Mouse (Mus musculus) liver, adult 2 months (tissue): ENCODE data around the gene Dnajc11. TPM values are rescaled to one million over a fixed set of nuclear protein-coding genes. Genes with fewer than 3 reads are reported as not detected.
A peak's percentile ranks its signal among the peaks of the same experiment; 100 is the strongest.

Experiments used
- DNase-seq: peaks from one replicate; pipeline ENCODE4 v3.0.0-alpha.2; 2011; ENCODE audit warnings: low read depth, low spot score; ENCODE audit errors: extremely low read depth
- H3K27ac ChIP-seq: fragments of 200-500 bp; replicated peaks from 2 replicates; pipeline ENCODE4 v1.5.1; 2012; ENCODE audit warnings: low read depth, mild to moderate bottlenecking, control low read depth, inconsistent platforms, low read length; ENCODE audit not compliant: insufficient read depth
- H3K27me3 ChIP-seq: fragments of 200-500 bp; 2 replicates; pipeline ENCODE4 v1.6.1; 2012; ENCODE audit warnings: mild to moderate bottlenecking, moderate library complexity, low read length, inconsistent platforms; ENCODE audit not compliant: control insufficient read depth, insufficient read depth
- H3K36me3 ChIP-seq: fragments of 200-500 bp; 2 replicates; pipeline ENCODE4 v1.6.1; 2012; ENCODE audit warnings: low read length, inconsistent platforms; ENCODE audit not compliant: control insufficient read depth, insufficient read depth
- H3K4me1 ChIP-seq: fragments of 200-500 bp; 2 replicates; pipeline ENCODE4 v1.6.1; 2011; ENCODE audit warnings: low read length; ENCODE audit not compliant: control insufficient read depth, insufficient read depth
- H3K4me3 ChIP-seq: fragments of 200-500 bp; 2 replicates; pipeline ENCODE4 v1.5.1; 2011; ENCODE audit warnings: low read depth, mild to moderate bottlenecking, control low read depth, low read length, moderate library complexity; ENCODE audit not compliant: insufficient read depth
- H3K79me2 ChIP-seq: fragments of 200-500 bp; 2 replicates; pipeline ENCODE4 v1.6.1; 2012; ENCODE audit warnings: inconsistent platforms, mild to moderate bottlenecking, low read length, moderate library complexity; ENCODE audit not compliant: control insufficient read depth, insufficient read depth
- H3K9ac ChIP-seq: fragments of 200-500 bp; 2 replicates; pipeline ENCODE4 v1.6.1; 2012; ENCODE audit warnings: low read depth, mild to moderate bottlenecking, control low read depth, inconsistent platforms, low read length
- CTCF ChIP-seq: fragments of 200-500 bp; IDR thresholded peaks from 2 replicates; pipeline ENCODE4 v1.5.1; 2011; ENCODE audit warnings: low read depth, low read length, control low read depth
- POLR2A ChIP-seq: fragments of 200-500 bp; IDR thresholded peaks from 2 replicates; pipeline ENCODE4 v1.6.1; 2011; ENCODE audit warnings: low read length, control low read depth; ENCODE audit not compliant: insufficient read depth; ENCODE audit errors: extremely low read depth
- WGBS: fragments of 180-500 bp; shearing (Covaris S2); methylation state at CpG from one replicate; pipeline ENCODE4 v1.1.7; 2018; 5-methylcytosine and 5-hydroxymethylcytosine counted together
- polyA plus RNA-seq: library from polyadenylated mRNA; depleted of rRNA; stranded (reverse); fragments of >200 nt; gene quantifications from 2 replicates; pipeline ENCODE4 v1.2.3, GENCODE M21; 2012; rRNA removed
- total RNA-seq: library from RNA; depleted of rRNA; stranded (reverse); fragments of >200 nt; gene quantifications from 2 replicates; pipeline ENCODE4 v1.2.3, GENCODE M21; 2014; rRNA removed

Dnajc11 gene
- total and polyA plus RNA-seq, 2 experiments, result 23.9 to 52.6 TPM

- WGBS, result under 1% methylated on average over 35 of the region's 35 CpGs
- H3K4me1 ChIP-seq, result peaks cover 21% of the 10 kb centered on the region
- TF ChIP-seq POLR2A (peak; percentile 67), CTCF (no peak)
These were observed 94.0 kb downstream of the Dnajc11 start, which contains the start of gene Zbtb48 for GRCm38 (mm10) chr4:152027524-152027923. Gene Zbtb48, minus strand, starts transcription at chr4:152027671.

GRCm38 (mm10) chr4:152028456-152028855, 95.0 kb downstream of the Dnajc11 start:
- Histone ChIP-seq H3K79me2 (peaks cover 19% of the 10 kb centered on the region), H3K4me1 (peaks cover 21% of the 10 kb centered on the region)

More at GRCm38 (mm10) chr4:152027524-152027923, 94.0 kb downstream of the Dnajc11 start, which contains the start of gene Zbtb48:
- Histone ChIP-seq H3K79me2 (peaks cover 19% of the 10 kb centered on the region), H3K36me3 (no peaks in the 10 kb centered on the region), H3K27ac (peak within 1 kb of the TSS; percentile 72), H3K9ac (peak within 1 kb of the TSS; percentile 85), H3K4me3 (peak within 1 kb of the TSS; percentile 71), H3K27me3 (no peaks in the 10 kb centered on the region)
- DNase-seq, result peak; percentile 85

GRCm38 (mm10) chr4:152029087-152029486, 95.6 kb downstream of the Dnajc11 start:
- 58% methylated on average over 5 of the region's 5 CpGs for WGBS
- Histone ChIP-seq H3K4me3 (no peak overlapping the region), H3K9ac (no peak overlapping the region), H3K27me3 (no peaks in the 10 kb centered on the region), H3K79me2 (peaks cover 19% of the 10 kb centered on the region), H3K36me3 (no peaks in the 10 kb centered on the region), H3K4me1 (peaks cover 21% of the 10 kb centered on the region), H3K27ac (no peak overlapping the region)
- TF ChIP-seq POLR2A (no peak), CTCF (peak; percentile 36)
- DNase-seq, result no peak

More at GRCm38 (mm10) chr4:152028456-152028855, 95.0 kb downstream of the Dnajc11 start:
- no peak for DNase-seq
- no peak overlapping the region for H3K27ac ChIP-seq
- no peak overlapping the region for H3K4me3 ChIP-seq
- H3K36me3 ChIP-seq, result no peaks in the 10 kb centered on the region
- no peaks in the 10 kb centered on the region for H3K27me3 ChIP-seq
- H3K9ac ChIP-seq, result no peak overlapping the region
- TF ChIP-seq CTCF, result no peak
- TF ChIP-seq POLR2A, result no peak
- 77% methylated on average over 15 of the region's 15 CpGs for WGBS

GRCm38 (mm10) chr4:152029997-152030396, 96.5 kb downstream of the Dnajc11 start:
- TF ChIP-seq POLR2A (no peak), CTCF (no peak)
- Histone ChIP-seq H3K4me3 (no peak overlapping the region), H3K79me2 (peaks cover 14% of the 10 kb centered on the region), H3K27ac (no peak overlapping the region), H3K4me1 (peaks cover 19% of the 10 kb centered on the region), H3K27me3 (no peaks in the 10 kb centered on the region), H3K36me3 (no peaks in the 10 kb centered on the region), H3K9ac (no peak overlapping the region)
- WGBS, result 92% methylated on average over 4 of the region's 4 CpGs
- DNase-seq, result no peak

Other genes with a start within 250 kb of the Dnajc11 start
- gene Camta1, start 71.8 kb upstream of the Dnajc11 start, total RNA-seq, result 2.7 and 6.1 TPM in 2 replicates
- gene Camta1, start 71.8 kb upstream of the Dnajc11 start, polyA plus RNA-seq, result 2.4 and 2.7 TPM in 2 replicates
- gene Thap3, start 55.3 kb downstream of the Dnajc11 start, total RNA-seq, result 7.9 and 8.0 TPM in 2 replicates
- 20.8 and 24.1 TPM in 2 replicates for gene Thap3, start 55.3 kb downstream of the Dnajc11 start, polyA plus RNA-seq
- gene Phf13, start 62.6 kb downstream of the Dnajc11 start, total RNA-seq, result 1.3 and 1.4 TPM in 2 replicates
- gene Phf13, start 62.6 kb downstream of the Dnajc11 start, polyA plus RNA-seq, result 1.9 and 2.7 TPM in 2 replicates
- 25.8 and 30.8 TPM in 2 replicates for gene Klhl21, start 75.1 kb downstream of the Dnajc11 start, total RNA-seq
- 21.8 and 23.9 TPM in 2 replicates for gene Klhl21, start 75.1 kb downstream of the Dnajc11 start, polyA plus RNA-seq
- 12.0 and 16.0 TPM in 2 replicates for gene Zbtb48, start 94.0 kb downstream of the Dnajc11 start, total RNA-seq
- gene Zbtb48, start 94.0 kb downstream of the Dnajc11 start, polyA plus RNA-seq, result 11.8 and 16.6 TPM in 2 replicates
- not detected in 2 replicates for gene Tas1r1, start 104.9 kb downstream of the Dnajc11 start, total RNA-seq
- not detected in 2 replicates for gene Tas1r1, start 104.9 kb downstream of the Dnajc11 start, polyA plus RNA-seq
- 6.1 and 7.7 TPM in 2 replicates for gene Nol9, start 105.6 kb downstream of the Dnajc11 start, total RNA-seq
- gene Nol9, start 105.6 kb downstream of the Dnajc11 start, polyA plus RNA-seq, result 9.8 and 12.3 TPM in 2 replicates
- gene Plekhg5, start 138.8 kb downstream of the Dnajc11 start, total RNA-seq, result 2.4 and 3.2 TPM in 2 replicates
- gene Plekhg5, start 138.8 kb downstream of the Dnajc11 start, polyA plus RNA-seq, result 3.2 and 6.6 TPM in 2 replicates
- gene Tnfrsf25, start 182.2 kb downstream of the Dnajc11 start, total RNA-seq, result 0.13 and 0.28 TPM in 2 replicates
- gene Tnfrsf25, start 182.2 kb downstream of the Dnajc11 start, polyA plus RNA-seq, result 0.54 and 0.72 TPM in 2 replicates
- 0.20 and 0.28 TPM in 2 replicates for gene Espn, start 218.7 kb downstream of the Dnajc11 start, total RNA-seq
- 0.47 and 1.4 TPM in 2 replicates for gene Espn, start 218.7 kb downstream of the Dnajc11 start, polyA plus RNA-seq
- not detected in 2 replicates for gene Hes2, start 225.2 kb downstream of the Dnajc11 start, total RNA-seq
- gene Hes2, start 225.2 kb downstream of the Dnajc11 start, polyA plus RNA-seq, result not detected in 2 replicates
- 9.3 and 10.7 TPM in 2 replicates for gene Acot7, start 244.4 kb downstream of the Dnajc11 start, total RNA-seq
- gene Acot7, start 244.4 kb downstream of the Dnajc11 start, polyA plus RNA-seq, result 18.4 and 20.8 TPM in 2 replicates